24 mouse cellular contexts compared by ENCODE assay signal in genomic region chr13:4257349-4257748, GRCm38 (mm10). TPM values are rescaled to one million over a fixed set of nuclear protein-coding genes. Genes with fewer than 3 reads are reported as not detected.
A peak's percentile ranks its signal among the peaks of the same experiment; 100 is the strongest.
DNase-seq lines count a peak whose midpoint lies in the region; ATAC-seq and TF ChIP-seq lines count a peak whose summit lies in the region.
"Had no signal": no experiment of that assay in that cellular context is flagged by ENCODE, and none has a peak within 500 bp of the region (broad histone marks: within the 10 kb centered on the region; RNA-seq: fewer than 3 reads in every experiment).

No protein-coding gene starts in this region.

- no peak for TF ChIP-seq CTCF in intestine, postnatal 0 days (IDR thresholded peaks at IDR 0.05; ENCODE audit: low read depth)

- H3K4me3 ChIP-seq in intestine, embryonic 15.5 days (replicated peaks) = no peak overlapping the region
- H3K4me3 ChIP-seq in intestine, postnatal 0 days (ENCODE audit: low read depth, low read length) = no peak overlapping the region
- H3K4me3 ChIP-seq: embryonic facial prominence, embryonic 13.5 days; embryonic facial prominence, embryonic 15.5 days; erythroblast, embryonic 14.5 days; forebrain, embryonic 10.5 days; forebrain, embryonic 13.5 days; forebrain, embryonic 15.5 days had no signal

- no peak overlapping the region for H3K4me2 ChIP-seq in intestine, embryonic 15.5 days (replicated peaks)
- no peak overlapping the region for H3K4me2 ChIP-seq in intestine, postnatal 0 days (replicated peaks; ENCODE audit: low read depth)
- H3K4me2 ChIP-seq: embryonic facial prominence, embryonic 13.5 days; embryonic facial prominence, embryonic 15.5 days; forebrain, embryonic 13.5 days; forebrain, embryonic 15.5 days had no signal

- H3K4me1 ChIP-seq in intestine, embryonic 15.5 days (replicated peaks) = no peaks in the 10 kb centered on the region
- no peaks in the 10 kb centered on the region for H3K4me1 ChIP-seq in intestine, postnatal 0 days (replicated peaks; ENCODE audit: control insufficient read depth, insufficient read depth, low read length)
- H3K4me1 ChIP-seq: embryonic facial prominence, embryonic 13.5 days; embryonic facial prominence, embryonic 15.5 days; forebrain, embryonic 10.5 days; forebrain, embryonic 13.5 days; forebrain, embryonic 15.5 days had no signal

- no peaks in the 10 kb centered on the region for H3K27me3 ChIP-seq in intestine, embryonic 15.5 days (replicated peaks)
- no peaks in the 10 kb centered on the region for H3K27me3 ChIP-seq in intestine, postnatal 0 days (replicated peaks; ENCODE audit: control insufficient read depth, insufficient read depth, low read length)
- H3K27me3 ChIP-seq: embryonic facial prominence, embryonic 13.5 days; embryonic facial prominence, embryonic 15.5 days; forebrain, embryonic 13.5 days; forebrain, embryonic 15.5 days had no signal

- H3K27ac ChIP-seq in intestine, embryonic 15.5 days = no peak overlapping the region
- H3K27ac ChIP-seq in intestine, postnatal 0 days (ENCODE audit: low read depth, low read length) = no peak overlapping the region
- H3K27ac ChIP-seq: embryonic facial prominence, embryonic 13.5 days; embryonic facial prominence, embryonic 15.5 days; forebrain, embryonic 10.5 days; forebrain, embryonic 13.5 days; forebrain, embryonic 15.5 days had no signal

- peak; percentile 41 for DNase-seq in R1 (ENCODE audit: low read depth, low spot score)
- no peak for DNase-seq in cerebellum, postnatal 10 days
- no peak for DNase-seq in lung, postnatal 36 days
- DNase-seq: adrenal gland, adult 8-10 months; adrenal gland, postnatal 14 days; adrenal gland, postnatal 36 days; cerebellum, adult 11-12 months; cerebellum, adult 2 months; cerebellum, adult 9-10 months; cerebellum, postnatal 14 days; cerebellum, postnatal 36 days; embryo, embryonic 11 days; forebrain, postnatal 0 days had no signal

- no peaks in the 10 kb centered on the region for H3K9me3 ChIP-seq in intestine, embryonic 15.5 days
- no peaks in the 10 kb centered on the region for H3K9me3 ChIP-seq in intestine, postnatal 0 days (ENCODE audit: control insufficient read depth)
- H3K9me3 ChIP-seq: embryonic facial prominence, embryonic 13.5 days; embryonic facial prominence, embryonic 15.5 days; forebrain, embryonic 10.5 days; forebrain, embryonic 13.5 days; forebrain, embryonic 15.5 days had no signal

- WGBS in intestine, embryonic 15.5 days = 71% methylated on average over 6 of the region's 6 CpGs
- WGBS in intestine, postnatal 0 days = 65% methylated on average over 6 of the region's 6 CpGs

- peak; percentile 84 for ATAC-seq in intestine, embryonic 15.5 days
- peak; percentile 78 for ATAC-seq in intestine, postnatal 0 days
- ATAC-seq: activated CD4-positive, CD25-positive, alpha-beta regulatory T cell, adult 4 months; forebrain, embryonic 13.5 days; forebrain, embryonic 15.5 days; forebrain, postnatal 0 days had no signal

- H3K9ac ChIP-seq in intestine, embryonic 15.5 days = no peak overlapping the region
- no peak overlapping the region for H3K9ac ChIP-seq in intestine, postnatal 0 days (ENCODE audit: low read depth, low read length)
- H3K9ac ChIP-seq: embryonic facial prominence, embryonic 13.5 days; embryonic facial prominence, embryonic 15.5 days; forebrain, embryonic 13.5 days; forebrain, embryonic 15.5 days; forebrain, postnatal 0 days had no signal

- no peaks in the 10 kb centered on the region for H3K36me3 ChIP-seq in intestine, embryonic 15.5 days
- H3K36me3 ChIP-seq in intestine, postnatal 0 days (ENCODE audit: control insufficient read depth, insufficient read depth) = no peaks in the 10 kb centered on the region
- H3K36me3 ChIP-seq: embryonic facial prominence, embryonic 13.5 days; embryonic facial prominence, embryonic 15.5 days; forebrain, embryonic 10.5 days; forebrain, embryonic 15.5 days had no signal

RNA-seq across cellular contexts. Expression of gene Akr1c12, which starts 21.9 kb away (rescaled TPM):
- 99.7 and 110 TPM in 2 replicates for polyA plus RNA-seq in intestine, embryonic 15.5 days (2015; fragmentation: Nextera tagmentation; extraction: Ambion mirVana)
- 215 and 226 TPM in 2 replicates for polyA plus RNA-seq in intestine, postnatal 0 days (2015; fragmentation: Nextera tagmentation; extraction: Ambion mirVana)
- polyA plus RNA-seq: cerebellum, adult 2 months; embryonic facial prominence, embryonic 11.5 days; embryonic facial prominence, embryonic 13.5 days; embryonic facial prominence, embryonic 15.5 days; erythroblast, embryonic 14.5 days; forebrain, embryonic 13.5 days had no signal

RNA-seq across cellular contexts. Expression of gene Akr1c19, which starts 28.8 kb away (rescaled TPM):
- 409 and 428 TPM in 2 replicates for polyA plus RNA-seq in intestine, embryonic 15.5 days (2015; fragmentation: Nextera tagmentation; extraction: Ambion mirVana)
- polyA plus RNA-seq in intestine, postnatal 0 days (2015; fragmentation: Nextera tagmentation; extraction: Ambion mirVana) = 936 and 1,023 TPM in 2 replicates
- polyA plus RNA-seq: activated CD4-positive, CD25-positive, alpha-beta regulatory T cell, adult 4 months; C2C12; cerebellum, adult 2 months; embryonic facial prominence, embryonic 13.5 days had no signal
